Mouse (Mus musculus): Measurements from ENCODE around the gene Tedc1. TPM values are rescaled to one million over a fixed set of nuclear protein-coding genes. Genes with fewer than 3 reads are reported as not detected.
"Not testable (repeated sequence)": the region's sequence is repeated elsewhere in the genome, so short reads cannot be mapped to it uniquely, and the experiment has no call there.

The Tedc1 gene
- polyA plus RNA-seq, 1 experiment: 4.2 TPM

- Histone ChIP-seq H3K4me1 (ENCODE audit: control insufficient read depth, insufficient read depth, low read length) (peaks cover 3% of the 10 kb centered on the region; the same call in 1 of the 2 replicates), H3K4me3 (replicated peaks; ENCODE audit: extremely low read depth, low read depth, low read length) (peak overlapping the region; percentile 10)
- WGBS: 5% methylated on average over 56 of the region's 56 CpGs
- TF ChIP-seq CTCF (IDR thresholded peaks at IDR 0.05; ENCODE audit: insufficient read depth, low read length) (peak; percentile 25; the same call in 1 of the 2 replicates), POLR2A (IDR thresholded peaks at IDR 0.05; ENCODE audit: borderline replicate concordance, extremely low read depth, low read depth, low read length) (no peak)
- peak; percentile 68 for DNase-seq
These were observed 31.5 kb downstream of the Tedc1 start for GRCm38 (mm10) chr12:113187584-113188295.

- DNase-seq: no peak
- H3K4me1 ChIP-seq (ENCODE audit: control insufficient read depth, insufficient read depth, low read length): peaks cover 3% of the 10 kb centered on the region; the same call in 1 of the 2 replicates
- WGBS: 87% methylated on average over 51 of the region's 51 CpGs
- no peak overlapping the region for H3K4me3 ChIP-seq (replicated peaks; ENCODE audit: extremely low read depth, low read depth, low read length)
- TF ChIP-seq POLR2A (IDR thresholded peaks at IDR 0.05; ENCODE audit: borderline replicate concordance, extremely low read depth, low read depth, low read length) (no peak), CTCF (IDR thresholded peaks at IDR 0.05; ENCODE audit: insufficient read depth, low read length) (no peak)
These were observed 32.3 kb downstream of the Tedc1 start for GRCm38 (mm10) chr12:113188349-113189055.

DNA sequence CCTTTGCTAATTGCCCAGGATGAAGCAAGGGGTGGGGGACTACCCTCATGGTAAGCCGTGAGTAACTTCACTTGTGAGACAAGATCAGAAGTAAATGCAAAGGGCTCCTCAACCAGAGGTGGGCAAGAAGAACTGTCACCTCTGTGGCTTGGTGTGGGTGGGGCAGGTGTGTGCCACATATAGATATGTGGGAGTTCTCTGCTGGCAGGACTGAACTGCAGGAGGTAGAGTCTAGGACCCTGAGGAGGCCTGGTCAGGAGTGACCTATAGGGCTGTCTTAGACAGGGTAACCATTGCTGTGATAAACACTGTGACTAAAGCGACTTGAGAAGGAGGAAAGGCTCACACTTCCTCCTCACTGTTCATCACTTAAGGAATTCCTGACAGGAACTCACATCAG is 37.2 kb downstream of the Tedc1 start:
- 42% methylated on average over 2 of the region's 2 CpGs for WGBS
- TF ChIP-seq POLR2A (IDR thresholded peaks at IDR 0.05; ENCODE audit: borderline replicate concordance, extremely low read depth, low read depth, low read length) (no peak), CTCF (IDR thresholded peaks at IDR 0.05; ENCODE audit: insufficient read depth, low read length) (no peak)

GRCm38 (mm10) chr12:113199132-113199531 is 42.9 kb downstream of the Tedc1 start:
- not testable (repeated sequence) for H3K4me1 ChIP-seq (ENCODE audit: control insufficient read depth, insufficient read depth, low read length); DNase-seq; H3K4me3 ChIP-seq (replicated peaks; ENCODE audit: extremely low read depth, low read depth, low read length)
- WGBS: 93% methylated on average over 3 of the region's 6 CpGs

More for the DNA sequence above, 37.2 kb downstream of the Tedc1 start:
- no peak for DNase-seq
- no peaks in the 10 kb centered on the region for H3K4me1 ChIP-seq (ENCODE audit: control insufficient read depth, insufficient read depth, low read length)
- no peak overlapping the region for H3K4me3 ChIP-seq (replicated peaks; ENCODE audit: extremely low read depth, low read depth, low read length)

- Histone ChIP-seq H3K4me3 (replicated peaks; ENCODE audit: extremely low read depth, low read depth, low read length) (no peak overlapping the region), H3K4me1 (ENCODE audit: control insufficient read depth, insufficient read depth, low read length) (no peaks in the 10 kb centered on the region)
- DNase-seq: no peak
- 73% methylated on average over 4 of the region's 4 CpGs for WGBS
- no peak for TF ChIP-seq POLR2A (IDR thresholded peaks at IDR 0.05; ENCODE audit: borderline replicate concordance, extremely low read depth, low read depth, low read length)
- no peak for TF ChIP-seq CTCF (IDR thresholded peaks at IDR 0.05; ENCODE audit: insufficient read depth, low read length)
These were observed 45.1 kb downstream of the Tedc1 start for GRCm38 (mm10) chr12:113201301-113201700.

GRCm38 (mm10) chr12:113202008-113202407 is 45.8 kb downstream of the Tedc1 start:
- H3K4me3 ChIP-seq (replicated peaks; ENCODE audit: extremely low read depth, low read depth, low read length): no peak overlapping the region
- DNase-seq: no peak
- H3K4me1 ChIP-seq (ENCODE audit: control insufficient read depth, insufficient read depth, low read length): no peaks in the 10 kb centered on the region
- no peak for TF ChIP-seq CTCF (IDR thresholded peaks at IDR 0.05; ENCODE audit: insufficient read depth, low read length)

- no peak overlapping the region for H3K4me3 ChIP-seq (replicated peaks; ENCODE audit: extremely low read depth, low read depth, low read length)
- WGBS: 76% methylated on average over 7 of the region's 7 CpGs
- no peak for DNase-seq
- no peaks in the 10 kb centered on the region for H3K4me1 ChIP-seq (ENCODE audit: control insufficient read depth, insufficient read depth, low read length)
- TF ChIP-seq POLR2A (IDR thresholded peaks at IDR 0.05; ENCODE audit: borderline replicate concordance, extremely low read depth, low read depth, low read length) (no peak), CTCF (IDR thresholded peaks at IDR 0.05; ENCODE audit: insufficient read depth, low read length) (no peak)
These were observed 47.3 kb downstream of the Tedc1 start for GRCm38 (mm10) chr12:113203522-113203921.

DNA sequence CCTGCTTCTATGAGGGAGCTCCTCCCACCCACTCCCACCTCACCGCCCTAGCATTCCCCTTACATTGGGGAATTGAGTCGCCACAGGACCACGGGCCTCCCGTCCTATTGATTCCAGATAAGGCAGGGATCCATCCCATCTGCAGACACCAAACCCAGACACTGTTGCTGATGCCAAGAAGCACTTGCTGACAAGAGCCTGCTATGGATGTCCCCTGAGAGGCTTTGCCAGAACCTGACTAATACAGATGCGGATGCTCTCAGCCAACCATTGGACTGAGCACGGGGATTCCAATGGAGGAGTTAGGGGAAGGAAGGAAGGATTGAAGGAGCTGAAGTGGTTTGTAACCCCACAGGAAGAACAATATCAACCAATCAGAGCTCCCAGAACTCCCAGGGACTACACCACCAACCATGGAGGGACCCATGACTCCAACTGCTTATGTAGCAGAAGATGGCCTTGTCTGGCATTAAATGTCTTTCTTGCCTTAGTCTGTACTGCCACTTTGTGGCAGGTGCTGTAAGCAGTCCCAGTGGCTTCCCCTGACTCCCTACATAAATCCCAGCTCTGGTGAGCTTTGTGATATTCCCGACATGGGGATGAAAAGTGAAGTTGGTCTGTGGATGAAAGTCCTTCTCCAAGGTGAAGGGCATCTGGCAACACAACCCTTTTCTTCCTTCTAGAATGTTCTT is 49.2 kb downstream of the Tedc1 start:
- H3K4me1 ChIP-seq (ENCODE audit: control insufficient read depth, insufficient read depth, low read length): no peaks in the 10 kb centered on the region
- DNase-seq: no peak
- 82% methylated on average over 7 of the region's 7 CpGs for WGBS

GRCm38 (mm10) chr12:113207737-113208136 is 51.5 kb downstream of the Tedc1 start:
- 65% methylated on average over 6 of the region's 6 CpGs for WGBS
- no peak for TF ChIP-seq POLR2A (IDR thresholded peaks at IDR 0.05; ENCODE audit: borderline replicate concordance, extremely low read depth, low read depth, low read length)
- TF ChIP-seq CTCF (IDR thresholded peaks at IDR 0.05; ENCODE audit: insufficient read depth, low read length): no peak
- no peak for DNase-seq
- no peak overlapping the region for H3K4me3 ChIP-seq (replicated peaks; ENCODE audit: extremely low read depth, low read depth, low read length)
- no peaks in the 10 kb centered on the region for H3K4me1 ChIP-seq (ENCODE audit: control insufficient read depth, insufficient read depth, low read length)

More for the DNA sequence above, 49.2 kb downstream of the Tedc1 start:
- no peak for TF ChIP-seq POLR2A (IDR thresholded peaks at IDR 0.05; ENCODE audit: borderline replicate concordance, extremely low read depth, low read depth, low read length)
- no peak for TF ChIP-seq CTCF (IDR thresholded peaks at IDR 0.05; ENCODE audit: insufficient read depth, low read length)
- no peak overlapping the region for H3K4me3 ChIP-seq (replicated peaks; ENCODE audit: extremely low read depth, low read depth, low read length)

Data from lung, adult 2 months (tissue).